Mouse (Mus musculus): ENCODE results near the gene 4931406C07Rik.

The 4931406C07Rik gene

DNA sequence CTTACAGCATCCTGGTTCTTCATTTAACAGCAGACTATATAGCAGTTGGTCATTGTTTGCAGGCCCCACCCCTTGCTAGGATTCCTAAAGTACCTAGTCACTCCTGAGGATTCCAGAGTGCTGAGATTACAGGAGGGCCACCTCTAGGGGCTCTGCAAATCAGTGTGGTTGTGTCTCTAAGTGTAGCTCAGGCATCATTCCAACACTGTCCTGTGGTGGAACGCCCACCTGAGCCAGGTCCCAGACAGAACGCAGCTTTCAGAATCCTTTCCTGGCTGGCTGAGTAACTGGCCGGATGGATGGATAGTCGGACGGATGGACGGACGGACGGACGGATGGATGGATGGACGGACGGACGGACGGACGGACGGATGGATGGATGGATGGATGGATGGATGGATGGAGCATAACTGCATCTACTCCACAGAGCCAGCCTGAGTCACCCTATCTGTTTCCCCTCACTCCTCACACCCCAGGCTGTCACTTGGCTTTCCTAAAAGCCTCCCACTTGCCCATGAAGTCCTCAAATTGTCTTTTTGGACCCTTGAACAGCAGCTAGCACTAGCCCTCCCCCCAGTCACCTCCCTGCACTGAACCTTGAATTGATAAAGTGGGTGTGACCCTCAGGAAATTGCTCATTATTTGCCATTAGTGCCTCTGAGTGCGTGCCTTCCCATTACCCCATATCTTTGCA lies 67.8 kb downstream of the 4931406C07Rik start:
- no peak for DNase-seq (ENCODE audit: low spot score in 2 of 2)

DNA sequence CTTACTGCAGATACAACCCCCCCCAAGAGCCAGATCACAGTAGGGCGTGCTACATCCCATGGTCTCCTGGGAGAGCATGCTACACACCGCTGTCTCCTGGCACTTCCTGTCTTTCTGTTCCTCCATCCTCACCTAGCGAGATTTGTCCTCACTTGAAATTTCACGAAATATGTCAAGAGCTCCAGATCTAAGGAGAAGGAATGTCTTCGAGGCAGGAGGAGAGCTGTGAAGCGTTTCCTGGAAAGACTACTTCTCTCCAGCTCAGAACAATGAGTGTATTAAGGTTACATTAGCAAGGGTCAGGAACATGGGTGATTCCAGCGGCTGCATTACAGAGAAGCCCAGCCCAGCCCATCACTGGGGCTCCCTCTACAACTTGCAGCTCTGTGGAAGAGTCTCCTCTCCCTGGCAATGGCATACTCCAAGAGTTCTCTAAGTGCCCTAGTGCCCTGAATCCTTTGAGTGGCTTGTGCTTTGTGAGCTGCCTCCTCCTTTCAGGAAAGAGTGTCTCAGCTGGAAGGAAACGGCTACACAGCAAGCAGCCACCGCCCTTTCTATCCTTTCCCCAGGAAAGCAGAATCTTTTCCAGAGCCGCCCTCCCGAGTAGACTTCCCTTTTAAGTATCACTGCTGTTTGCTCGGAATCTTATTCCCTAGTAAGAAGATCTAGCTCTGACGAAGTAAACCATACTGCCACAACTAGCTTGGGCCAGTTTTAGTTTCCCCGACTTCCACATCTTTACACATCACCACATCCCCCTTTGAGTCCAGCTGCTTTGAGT lies 68.5 kb downstream of the 4931406C07Rik start:
- no peak for DNase-seq (ENCODE audit: low spot score in 2 of 2)

DNA sequence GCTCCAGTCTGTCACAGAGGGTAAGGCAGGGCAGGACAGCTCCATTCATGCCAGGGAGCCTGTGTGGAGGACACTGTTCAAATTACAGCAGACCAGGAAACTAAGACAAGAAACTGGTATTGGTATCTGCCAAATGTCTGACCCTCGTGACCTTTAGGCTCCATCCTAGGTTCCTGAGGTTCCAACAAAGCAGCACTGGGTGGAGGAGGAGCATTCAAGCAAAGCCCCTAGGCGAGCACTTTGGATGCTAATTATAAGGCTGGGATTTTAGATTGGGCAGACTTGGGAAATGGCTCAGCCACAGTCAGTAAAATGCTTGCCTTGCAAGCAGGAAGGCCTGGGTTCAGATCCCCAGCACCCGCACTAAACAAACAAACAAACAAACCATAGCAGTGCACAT lies 70.3 kb downstream of the 4931406C07Rik start:
- DNase-seq (ENCODE audit: low spot score in 2 of 2): no peak

- no peak for DNase-seq (ENCODE audit: low spot score in 2 of 2)
Observed at GRCm38 (mm10) chr9:15233604-15234003, 72.6 kb downstream of the 4931406C07Rik start.

All from right cerebral cortex, adult 2 months (tissue).